Mouse (Mus musculus): ENCODE measurements around the gene Slc22a20. TPM values are rescaled to one million over a fixed set of nuclear protein-coding genes. Genes with fewer than 3 reads are reported as not detected.

Slc22a20 gene
- polyA plus RNA-seq, 1 experiment: not detected

- peak within 1 kb of the TSS; percentile 73 for H3K4me3 ChIP-seq
- no peaks in the 10 kb centered on the region for H3K36me3 ChIP-seq (ENCODE audit: control insufficient read depth, insufficient read depth)
- TF ChIP-seq POLR2A (IDR thresholded peaks at IDR 0.05; ENCODE audit: insufficient read length, low read depth): peak; percentile 66
- no peak for TF ChIP-seq TCF12 (IDR thresholded peaks at IDR 0.05; ENCODE audit: insufficient read depth, poor library complexity, severe bottlenecking)
- peak in 1 of 3 experiments; percentile 64 for TF ChIP-seq MYOG (IDR thresholded peaks at IDR 0.05; ENCODE audit: control insufficient read depth in 1 of 3, insufficient read depth in 1 of 3, insufficient read length in 2 of 3, low read depth in 2 of 3)
- peak; percentile 82 for TF ChIP-seq POLR2AphosphoS2 (IDR thresholded peaks at IDR 0.05; ENCODE audit: insufficient read length, low read depth)
- TF ChIP-seq E2F4 (IDR thresholded peaks at IDR 0.05; ENCODE audit: insufficient read depth): peak; percentile 85
- TF ChIP-seq USF1 (IDR thresholded peaks at IDR 0.05; ENCODE audit: low read depth): no peak
- no peak for TF ChIP-seq SRF (IDR thresholded peaks at IDR 0.05; ENCODE audit: control insufficient read depth, insufficient read length, low read depth)
- TF ChIP-seq MYOD1 (IDR thresholded peaks at IDR 0.05; ENCODE audit: control insufficient read depth in 1 of 3, insufficient read length in 2 of 3, low read depth in 2 of 3): peak in 1 of 3 experiments; percentile 23
- peaks cover 5% of the 10 kb centered on the region for H3K79me2 ChIP-seq (ENCODE audit: control insufficient read depth, insufficient read depth)
- H3K4me2 ChIP-seq (ENCODE audit: low read depth): peak within 1 kb of the TSS; percentile 99
- peak within 1 kb of the TSS; percentile 37 for H3ac ChIP-seq (ENCODE audit: control insufficient read depth, insufficient read length)
- H3K27me3 ChIP-seq (ENCODE audit: control insufficient read depth, insufficient read depth, insufficient read length): no peaks in the 10 kb centered on the region
Measured at GRCm38 (mm10) chr19:5963883-5964562, 21.9 kb downstream of the Slc22a20 start, which contains the start of gene Pola2. TSS of gene Pola2 (minus strand) at chr19:5964202.

- no peaks in the 10 kb centered on the region for H3K27me3 ChIP-seq (ENCODE audit: control insufficient read depth, insufficient read depth, insufficient read length)
- H3K36me3 ChIP-seq (ENCODE audit: control insufficient read depth, insufficient read depth): peaks cover 6% of the 10 kb centered on the region
- peaks cover 5% of the 10 kb centered on the region for H3K79me2 ChIP-seq (ENCODE audit: control insufficient read depth, insufficient read depth)
- H3K4me2 ChIP-seq (ENCODE audit: low read depth): peak overlapping the region; percentile 99
- no peak overlapping the region for H3ac ChIP-seq (ENCODE audit: control insufficient read depth, insufficient read length)
- H3K4me3 ChIP-seq: peak overlapping the region; percentile 73
- TF ChIP-seq E2F4 (IDR thresholded peaks at IDR 0.05; ENCODE audit: insufficient read depth): no peak
- no peak for TF ChIP-seq USF1 (IDR thresholded peaks at IDR 0.05; ENCODE audit: low read depth)
- no peak for TF ChIP-seq TCF3 (IDR thresholded peaks at IDR 0.05; ENCODE audit: insufficient read length, low read depth)
- no peak for TF ChIP-seq MYOG (IDR thresholded peaks at IDR 0.05; ENCODE audit: control insufficient read depth in 1 of 3, insufficient read depth in 1 of 3, insufficient read length in 2 of 3, low read depth in 2 of 3)
- TF ChIP-seq TCF12 (IDR thresholded peaks at IDR 0.05; ENCODE audit: insufficient read depth, poor library complexity, severe bottlenecking): no peak
- no peak for TF ChIP-seq MAX (IDR thresholded peaks at IDR 0.05; ENCODE audit: low read depth)
- TF ChIP-seq MYOD1 (IDR thresholded peaks at IDR 0.05; ENCODE audit: control insufficient read depth in 1 of 3, insufficient read length in 2 of 3, low read depth in 2 of 3): no peak
- no peak for TF ChIP-seq REST (IDR thresholded peaks at IDR 0.05; ENCODE audit: insufficient read depth, insufficient read length)
- no peak for TF ChIP-seq POLR2A (IDR thresholded peaks at IDR 0.05; ENCODE audit: insufficient read length, low read depth)
- TF ChIP-seq SRF (IDR thresholded peaks at IDR 0.05; ENCODE audit: control insufficient read depth, insufficient read length, low read depth): no peak
- no peak for TF ChIP-seq POLR2AphosphoS2 (IDR thresholded peaks at IDR 0.05; ENCODE audit: insufficient read length, low read depth)
- TF ChIP-seq CEBPB (IDR thresholded peaks at IDR 0.05; ENCODE audit: insufficient read depth, poor library complexity, severe bottlenecking): no peak
Measured at GRCm38 (mm10) chr19:5962651-5963050, 23.3 kb downstream of the Slc22a20 start.

- no peak overlapping the region for H3ac ChIP-seq (ENCODE audit: control insufficient read depth, insufficient read length)
- no peak for TF ChIP-seq POLR2AphosphoS2 (IDR thresholded peaks at IDR 0.05; ENCODE audit: insufficient read length, low read depth)
- TF ChIP-seq MYOD1 (IDR thresholded peaks at IDR 0.05; ENCODE audit: control insufficient read depth in 1 of 3, insufficient read length in 2 of 3, low read depth in 2 of 3): no peak
- TF ChIP-seq TCF12 (IDR thresholded peaks at IDR 0.05; ENCODE audit: insufficient read depth, poor library complexity, severe bottlenecking): no peak
- no peak for TF ChIP-seq TCF3 (IDR thresholded peaks at IDR 0.05; ENCODE audit: insufficient read length, low read depth)
- no peak for TF ChIP-seq SRF (IDR thresholded peaks at IDR 0.05; ENCODE audit: control insufficient read depth, insufficient read length, low read depth)
- TF ChIP-seq MYOG (IDR thresholded peaks at IDR 0.05; ENCODE audit: control insufficient read depth in 1 of 3, insufficient read depth in 1 of 3, insufficient read length in 2 of 3, low read depth in 2 of 3): no peak
- TF ChIP-seq REST (IDR thresholded peaks at IDR 0.05; ENCODE audit: insufficient read depth, insufficient read length): no peak
- TF ChIP-seq CEBPB (IDR thresholded peaks at IDR 0.05; ENCODE audit: insufficient read depth, poor library complexity, severe bottlenecking): no peak
- no peak for TF ChIP-seq E2F4 (IDR thresholded peaks at IDR 0.05; ENCODE audit: insufficient read depth)
- no peak for TF ChIP-seq MAX (IDR thresholded peaks at IDR 0.05; ENCODE audit: low read depth)
- TF ChIP-seq USF1 (IDR thresholded peaks at IDR 0.05; ENCODE audit: low read depth): no peak
- no peak for TF ChIP-seq POLR2A (IDR thresholded peaks at IDR 0.05; ENCODE audit: insufficient read length, low read depth)
- no peak overlapping the region for H3K4me3 ChIP-seq
- H3K36me3 ChIP-seq (ENCODE audit: control insufficient read depth, insufficient read depth): peaks cover 6% of the 10 kb centered on the region
- H3K4me2 ChIP-seq (ENCODE audit: low read depth): no peak overlapping the region
- no peaks in the 10 kb centered on the region for H3K79me2 ChIP-seq (ENCODE audit: control insufficient read depth, insufficient read depth)
- H3K27me3 ChIP-seq (ENCODE audit: control insufficient read depth, insufficient read depth, insufficient read length): no peaks in the 10 kb centered on the region
Measured at GRCm38 (mm10) chr19:5957371-5957770, 28.6 kb downstream of the Slc22a20 start.

GRCm38 (mm10) chr19:5956685-5957084 lies 29.3 kb downstream of the Slc22a20 start:
- no peak overlapping the region for H3K4me3 ChIP-seq
- TF ChIP-seq POLR2A (IDR thresholded peaks at IDR 0.05; ENCODE audit: insufficient read length, low read depth): no peak
- TF ChIP-seq USF1 (IDR thresholded peaks at IDR 0.05; ENCODE audit: low read depth): no peak
- no peak for TF ChIP-seq E2F4 (IDR thresholded peaks at IDR 0.05; ENCODE audit: insufficient read depth)
- no peak for TF ChIP-seq MYOD1 (IDR thresholded peaks at IDR 0.05; ENCODE audit: control insufficient read depth in 1 of 3, insufficient read length in 2 of 3, low read depth in 2 of 3)
- TF ChIP-seq MAX (IDR thresholded peaks at IDR 0.05; ENCODE audit: low read depth): no peak
- no peak for TF ChIP-seq CEBPB (IDR thresholded peaks at IDR 0.05; ENCODE audit: insufficient read depth, poor library complexity, severe bottlenecking)
- no peak for TF ChIP-seq SRF (IDR thresholded peaks at IDR 0.05; ENCODE audit: control insufficient read depth, insufficient read length, low read depth)
- TF ChIP-seq POLR2AphosphoS2 (IDR thresholded peaks at IDR 0.05; ENCODE audit: insufficient read length, low read depth): no peak
- TF ChIP-seq TCF12 (IDR thresholded peaks at IDR 0.05; ENCODE audit: insufficient read depth, poor library complexity, severe bottlenecking): no peak
- no peak for TF ChIP-seq MYOG (IDR thresholded peaks at IDR 0.05; ENCODE audit: control insufficient read depth in 1 of 3, insufficient read depth in 1 of 3, insufficient read length in 2 of 3, low read depth in 2 of 3)
- TF ChIP-seq REST (IDR thresholded peaks at IDR 0.05; ENCODE audit: insufficient read depth, insufficient read length): no peak
- no peak for TF ChIP-seq TCF3 (IDR thresholded peaks at IDR 0.05; ENCODE audit: insufficient read length, low read depth)
- H3K27me3 ChIP-seq (ENCODE audit: control insufficient read depth, insufficient read depth, insufficient read length): no peaks in the 10 kb centered on the region
- no peaks in the 10 kb centered on the region for H3K79me2 ChIP-seq (ENCODE audit: control insufficient read depth, insufficient read depth)
- peak overlapping the region; percentile 34 for H3K4me2 ChIP-seq (ENCODE audit: low read depth)
- no peak overlapping the region for H3ac ChIP-seq (ENCODE audit: control insufficient read depth, insufficient read length)
- peaks cover 6% of the 10 kb centered on the region for H3K36me3 ChIP-seq (ENCODE audit: control insufficient read depth, insufficient read depth)
